Mouse (Mus musculus) myocyte (in vitro differentiated cells): ENCODE measurements at regions not wholly inside any gene's neighbourhood (a gene's known extent, or its start where the extent isn't known, plus 50 kb on each side); places are given as distances from the start of the nearest gene placed in this dataset.

Experiments
- MYOG ChIP-seq, 3 experiments: IDR thresholded peaks; one replicate each; pipeline ENCODE4 v1.6.1; 2011; ENCODE audit warnings: control low read depth in 2 of 3, low read depth in 2 of 3, mild to moderate bottlenecking in 2 of 3; ENCODE audit not compliant: insufficient read length in 2 of 3, control insufficient read depth in 1 of 3, insufficient read depth in 1 of 3
- POLR2A ChIP-seq: IDR thresholded peaks from one replicate; pipeline ENCODE4 v1.6.1; 2011; ENCODE audit warnings: low read depth, mild to moderate bottlenecking, control low read depth, moderate library complexity; ENCODE audit not compliant: insufficient read length
- POLR2AphosphoS2 ChIP-seq: IDR thresholded peaks from one replicate; pipeline ENCODE4 v1.6.1; 2011; ENCODE audit warnings: low read depth, control low read depth; ENCODE audit not compliant: insufficient read length
- TCF12 ChIP-seq: IDR thresholded peaks from one replicate; pipeline ENCODE4 v1.6.1; 2011; ENCODE audit warnings: mild to moderate bottlenecking, control low read depth; ENCODE audit not compliant: poor library complexity, insufficient read depth, severe bottlenecking
- TCF3 ChIP-seq: IDR thresholded peaks from one replicate; pipeline ENCODE4 v1.6.1; 2011; ENCODE audit warnings: low read depth, control low read depth; ENCODE audit not compliant: insufficient read length
- USF1 ChIP-seq: IDR thresholded peaks from one replicate; pipeline ENCODE4 v1.6.1; 2011; ENCODE audit warnings: low read depth, mild to moderate bottlenecking, control low read depth, moderate library complexity

DNA sequence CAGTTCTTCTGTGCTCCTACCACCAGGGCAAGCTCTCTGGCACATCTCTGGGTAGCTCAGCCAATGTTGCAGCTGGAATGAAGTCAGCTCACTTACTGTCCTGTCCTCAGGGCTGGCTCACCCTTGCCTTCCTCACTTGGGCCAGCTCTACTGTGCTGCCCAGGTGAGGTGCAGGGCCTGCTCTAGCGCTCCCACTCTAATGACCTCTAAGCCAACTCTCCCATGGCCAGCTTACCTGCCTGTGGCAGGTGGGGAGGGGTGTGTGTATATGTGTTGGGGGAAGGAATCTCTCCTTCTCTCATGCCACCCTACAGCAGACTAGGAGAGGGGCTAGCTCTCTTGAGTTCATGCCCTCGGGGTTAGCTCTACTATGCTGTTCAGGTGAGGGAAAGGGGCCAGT is 275.6 kb upstream of the Ptger4 start:
- TF ChIP-seq USF1 = no peak
- TF ChIP-seq POLR2A = no peak
- no peak for TF ChIP-seq POLR2AphosphoS2
- TF ChIP-seq TCF12 = no peak
- no peak for TF ChIP-seq TCF3
- no peak for TF ChIP-seq MYOG (IDR thresholded peaks at IDR 0.05; ENCODE audit: control insufficient read depth in 1 of 3, insufficient read depth in 1 of 3, insufficient read length in 2 of 3, low read depth in 2 of 3)
